Mouse (Mus musculus): ENCODE data around the gene Cntn1.
A peak's percentile ranks its signal among the peaks of the same experiment; 100 is the strongest.

Cntn1 gene

DNA sequence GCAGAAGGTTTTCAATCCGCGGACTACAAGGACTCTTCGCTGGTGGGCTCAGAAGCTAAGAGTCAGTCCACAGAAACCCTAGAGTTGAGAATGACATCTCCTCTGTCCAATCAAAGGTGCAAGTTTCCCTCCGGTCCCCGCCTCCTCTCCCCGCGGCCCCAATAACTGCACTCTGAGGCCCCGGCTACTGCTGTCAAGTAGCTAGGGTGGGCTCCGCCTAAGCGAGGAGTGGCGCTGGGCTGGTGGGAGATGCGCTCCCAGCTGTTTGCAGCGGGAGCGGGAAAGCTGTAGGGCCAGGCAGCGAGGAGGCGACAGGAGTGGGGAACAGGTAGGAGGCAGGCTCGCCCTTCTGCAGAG, at the start of gene Cntn1:
Gene Cntn1 (plus strand): TSS at position 170 of the 357 bp plus-strand sequence.
- peak; percentile 88 for DNase-seq (ENCODE audit: low read depth, low spot score)

DNA sequence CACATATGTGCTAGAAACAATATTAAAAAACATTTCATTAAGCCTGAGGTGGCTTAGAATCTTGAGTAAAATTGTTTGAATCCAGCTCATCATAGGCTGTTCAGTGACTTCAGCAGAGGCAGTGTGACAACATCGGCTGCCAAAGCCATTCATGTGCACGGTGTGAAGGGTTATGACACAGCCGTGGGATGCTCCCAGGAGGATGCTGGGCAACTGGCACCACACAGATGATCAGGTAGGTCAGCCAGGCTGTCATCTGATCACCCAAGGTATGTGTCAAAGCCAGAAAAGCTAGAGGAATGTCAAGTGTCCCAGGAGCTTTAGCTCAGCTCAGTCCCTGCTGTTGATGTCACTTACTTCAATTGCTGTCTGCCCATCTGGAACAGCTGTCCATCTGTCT, 49.5 kb upstream of the Cntn1 start:
- DNase-seq (ENCODE audit: low read depth, low spot score): no peak

DNA sequence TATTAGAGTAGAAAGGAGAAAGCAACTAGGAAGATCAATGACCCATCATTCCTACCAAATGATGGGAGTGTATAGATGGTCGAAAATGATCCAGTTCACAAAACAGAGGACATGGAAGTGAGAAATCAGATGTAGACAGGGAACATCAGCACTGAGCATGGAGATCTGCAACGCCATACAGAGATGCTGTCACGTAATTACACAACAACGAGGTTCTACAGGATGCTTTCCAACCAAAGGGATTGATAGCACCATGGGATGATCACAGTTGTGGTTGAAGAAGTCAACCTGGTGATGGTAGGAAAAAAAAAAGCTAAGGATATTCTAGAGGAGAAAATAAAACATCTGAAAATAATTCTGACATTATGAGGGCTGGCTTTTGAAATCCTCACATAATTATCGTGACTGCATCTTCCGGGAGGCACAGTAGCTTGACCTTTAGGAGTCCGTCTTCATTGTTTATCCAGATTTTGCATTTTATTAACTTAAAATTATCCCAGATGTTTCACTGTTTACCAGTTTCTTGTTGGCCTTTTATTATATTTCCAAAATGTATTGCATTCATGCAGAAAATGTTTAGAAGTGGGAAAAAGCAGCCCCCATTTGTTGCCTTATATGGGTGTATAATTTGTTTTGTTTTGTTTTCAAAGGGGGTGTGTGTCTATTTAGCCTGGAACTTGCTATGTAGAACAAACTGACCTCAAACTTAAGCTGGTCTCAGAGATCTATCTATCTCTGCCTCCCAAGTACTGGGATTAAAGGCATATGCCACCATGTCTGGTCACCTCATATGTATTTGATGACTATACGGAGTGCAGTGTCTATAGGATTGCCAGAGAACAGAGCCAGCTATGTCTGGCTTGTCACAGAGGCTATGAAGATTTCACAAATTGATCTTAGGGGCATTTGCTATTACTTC, 38.5 kb upstream of the Cntn1 start:
- DNase-seq (ENCODE audit: low read depth, low spot score): no peak

DNA sequence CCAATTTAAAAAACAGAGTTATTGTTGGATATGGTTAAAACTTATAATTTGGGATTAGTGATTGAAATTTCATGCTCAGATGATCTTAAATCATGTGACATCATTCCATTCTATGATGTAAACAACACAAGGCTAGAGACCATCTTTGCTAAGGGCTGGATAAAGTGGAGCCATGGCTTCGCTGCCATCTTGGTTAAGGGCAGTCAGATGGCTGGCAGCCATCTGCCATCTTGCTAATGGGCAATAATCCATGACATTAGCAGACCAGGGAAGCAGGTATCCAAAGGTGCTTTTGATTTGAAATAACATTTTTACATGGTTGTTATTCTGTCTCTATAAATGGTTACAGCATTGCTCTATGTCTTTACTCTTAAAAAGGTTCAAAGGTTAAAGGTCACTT, 16.9 kb upstream of the Cntn1 start:
- no peak for DNase-seq (ENCODE audit: low read depth, low spot score)

DNA sequence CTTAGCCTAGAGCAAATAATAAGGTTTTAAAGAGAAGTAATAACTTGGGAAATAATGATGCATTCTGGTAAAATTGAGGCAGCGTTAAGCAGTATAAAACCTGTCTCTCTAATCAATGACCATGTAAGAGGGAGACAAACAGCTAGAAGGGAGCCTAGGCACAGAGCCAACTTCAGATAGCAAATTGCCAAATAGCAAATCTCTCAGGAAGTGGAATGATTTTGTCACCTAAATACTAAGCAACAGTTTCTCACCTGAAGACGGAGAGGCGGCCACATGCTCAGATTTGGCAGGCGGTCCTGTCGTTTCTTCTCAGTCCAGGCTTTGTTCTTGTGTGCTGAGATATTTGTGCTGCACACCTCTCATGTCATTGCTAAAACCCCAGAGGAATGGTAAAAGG, 8.4 kb upstream of the Cntn1 start:
- no peak for DNase-seq (ENCODE audit: low read depth, low spot score)

DNA sequence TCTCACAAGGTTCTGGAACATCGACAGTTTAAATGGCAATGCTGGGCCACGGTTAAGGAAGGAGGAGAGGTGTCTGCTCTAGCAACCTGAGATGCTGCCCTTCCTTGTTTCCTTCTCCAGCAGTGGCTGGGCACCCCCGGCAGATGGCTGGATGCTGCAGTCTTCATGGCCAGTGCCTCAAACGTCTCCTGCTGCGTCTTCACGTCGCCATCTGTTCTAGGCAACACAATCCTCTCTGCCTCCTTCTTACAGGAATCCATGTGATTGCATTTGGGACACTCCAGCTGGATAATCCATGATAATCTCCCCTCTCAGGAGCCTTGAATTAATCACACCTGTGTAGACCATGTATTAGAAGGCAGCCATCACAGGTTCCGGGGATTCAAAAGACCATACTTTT, 4.9 kb upstream of the Cntn1 start:
- DNase-seq (ENCODE audit: low read depth, low spot score): no peak

DNA sequence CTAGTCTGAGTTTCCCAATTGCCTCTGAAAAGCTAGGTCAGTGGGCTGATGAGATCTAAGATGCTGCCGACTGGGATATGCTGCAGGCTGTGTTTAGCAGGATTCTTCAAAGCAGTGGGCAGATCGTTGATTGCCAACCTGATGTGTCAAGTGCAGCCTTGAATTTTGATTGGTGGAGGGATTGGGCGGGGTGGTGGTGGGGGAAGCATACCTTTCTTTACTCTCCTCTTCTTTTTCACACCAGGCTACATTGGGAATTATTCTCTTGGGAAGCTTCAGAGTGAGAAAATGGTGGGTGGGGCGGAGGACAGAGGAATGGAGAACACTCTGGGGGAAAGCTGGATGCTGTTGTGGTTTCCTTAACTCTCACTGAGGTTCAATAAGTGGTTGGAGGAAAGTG, 2.9 kb upstream of the Cntn1 start:
- DNase-seq (ENCODE audit: low read depth, low spot score): no peak

DNA sequence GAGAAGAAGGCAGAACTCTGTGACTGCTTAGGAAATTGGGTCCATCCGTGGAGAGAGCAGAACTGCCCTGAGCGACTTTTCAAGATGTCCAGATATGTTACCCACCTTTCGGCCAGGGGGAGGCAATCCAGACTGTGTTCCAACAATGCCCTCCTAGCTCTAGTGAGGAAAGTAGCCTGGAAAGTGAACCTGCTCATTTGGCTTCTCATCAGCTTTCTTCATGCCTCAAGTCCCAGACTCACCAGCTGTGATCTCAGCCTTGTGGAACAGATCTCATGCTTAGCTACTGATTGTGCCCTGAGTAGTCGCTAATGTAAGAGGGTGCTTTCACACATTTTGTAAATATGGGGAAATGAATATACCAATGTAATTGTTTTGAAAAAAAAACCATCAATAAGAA, 2.4 kb upstream of the Cntn1 start:
- DNase-seq (ENCODE audit: low read depth, low spot score): no peak

DNA sequence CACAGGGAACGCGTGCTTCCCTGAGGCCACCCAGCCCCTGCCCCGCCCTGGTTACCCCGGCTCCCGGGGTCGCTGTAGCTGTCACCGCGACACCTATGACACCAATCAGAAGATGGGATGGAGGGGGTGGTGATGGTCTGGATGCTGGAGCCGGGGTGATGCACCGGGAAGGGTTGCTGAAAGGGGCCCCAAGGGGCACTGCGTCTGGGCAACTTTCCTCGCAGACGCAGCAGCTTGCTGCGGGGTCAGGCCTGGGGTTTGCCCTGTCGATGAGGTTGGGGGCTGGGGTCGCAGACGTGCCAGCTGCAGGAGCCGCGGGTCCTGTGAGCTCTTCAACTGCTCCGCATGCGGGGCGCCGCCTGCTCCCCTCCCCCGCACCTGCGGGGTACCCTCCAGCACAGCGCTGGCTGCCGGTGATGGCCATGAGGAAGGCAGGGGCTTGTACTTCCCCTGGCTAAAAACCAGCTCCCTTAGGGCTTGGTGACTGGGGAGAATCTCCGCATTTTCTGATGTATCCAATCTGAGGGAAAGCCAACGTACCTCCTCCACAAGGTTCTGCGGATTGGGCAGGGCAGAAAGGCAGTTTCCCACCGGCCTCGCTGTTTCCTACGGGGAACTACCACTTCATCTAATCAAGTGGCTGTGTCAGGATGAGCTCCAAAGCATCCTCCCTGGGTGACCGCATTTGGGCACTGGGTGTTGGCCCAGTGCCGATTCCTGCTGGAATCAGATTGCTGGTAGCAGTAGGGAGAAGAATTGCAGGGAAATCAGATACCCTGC, 578 bp downstream of the Cntn1 start:
- DNase-seq (ENCODE audit: low read depth, low spot score): peak; percentile 12

DNA sequence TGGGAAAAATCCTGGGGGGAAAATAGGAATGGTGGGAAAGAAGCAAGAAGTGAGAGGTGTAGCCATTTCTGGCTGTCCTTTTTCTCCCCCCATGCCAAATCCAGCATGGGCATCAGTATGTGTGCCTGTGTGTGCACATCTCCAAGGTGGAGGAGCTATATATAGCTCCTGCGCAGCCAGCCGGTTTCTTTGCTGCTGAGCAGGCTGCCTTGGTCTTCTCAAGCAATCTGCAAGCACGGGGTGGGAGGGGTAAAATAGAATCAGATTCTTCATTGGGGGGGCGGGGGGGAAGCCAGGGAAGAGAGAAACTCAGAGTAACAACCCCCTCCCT, 1.1 kb downstream of the Cntn1 start:
- no peak for DNase-seq (ENCODE audit: low read depth, low spot score)

DNA sequence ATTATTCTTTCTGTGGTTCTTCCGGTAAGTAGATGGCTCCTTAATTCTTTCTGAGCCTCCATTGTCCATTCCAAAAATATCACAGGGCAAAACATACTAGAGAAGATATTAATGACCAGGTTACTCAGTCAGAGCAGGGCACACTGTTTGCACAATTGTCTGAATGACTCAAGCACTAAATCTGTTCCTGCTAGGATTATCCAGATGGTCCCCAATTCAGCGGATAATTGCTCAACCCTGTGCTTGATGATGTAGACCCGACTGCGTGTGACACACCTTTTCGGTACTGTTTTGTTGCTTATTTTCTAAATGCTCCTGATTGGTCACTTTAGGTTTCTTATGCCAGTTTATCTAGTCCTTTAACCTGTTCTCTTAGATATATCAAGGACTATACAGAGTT, 6.6 kb downstream of the Cntn1 start:
- DNase-seq (ENCODE audit: low read depth, low spot score): no peak

DNA sequence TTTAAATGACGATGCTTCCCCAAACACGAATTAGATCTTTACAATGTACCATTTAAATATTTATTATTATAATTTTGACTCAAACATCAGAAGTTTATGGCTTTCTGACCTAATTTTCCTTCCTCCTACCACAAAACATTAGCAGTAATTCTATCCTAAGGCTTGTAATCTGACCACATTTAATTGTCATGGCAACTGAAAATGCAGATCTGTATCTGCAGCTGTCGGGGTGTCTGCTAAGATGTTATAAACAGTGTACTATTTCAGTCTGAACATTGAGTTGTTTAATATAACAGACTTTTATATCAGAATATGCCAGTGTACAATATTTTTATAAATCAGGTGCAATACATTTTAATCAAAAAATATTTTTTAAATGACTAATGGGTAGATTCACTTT, 10.0 kb downstream of the Cntn1 start:
- DNase-seq (ENCODE audit: low read depth, low spot score): no peak

DNA sequence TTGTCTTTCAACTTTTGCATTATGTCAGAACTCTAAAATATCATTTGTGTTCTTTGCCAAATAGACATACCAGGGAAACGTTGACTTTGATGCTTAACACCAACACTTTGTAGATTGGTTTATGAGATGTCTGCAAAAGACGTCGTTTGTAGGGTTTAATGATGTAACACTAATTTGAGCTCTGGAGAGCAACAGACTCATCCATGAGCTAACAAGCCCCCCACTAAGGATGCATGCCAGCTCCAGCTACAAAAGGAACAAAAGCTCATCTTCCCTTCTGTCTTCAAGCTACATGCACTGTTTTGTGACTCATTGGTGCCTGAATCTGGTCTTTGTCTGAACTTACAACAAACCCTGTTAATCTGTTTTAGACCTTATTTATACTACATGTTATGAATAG, 28.5 kb downstream of the Cntn1 start:
- DNase-seq (ENCODE audit: low read depth, low spot score): no peak

DNA sequence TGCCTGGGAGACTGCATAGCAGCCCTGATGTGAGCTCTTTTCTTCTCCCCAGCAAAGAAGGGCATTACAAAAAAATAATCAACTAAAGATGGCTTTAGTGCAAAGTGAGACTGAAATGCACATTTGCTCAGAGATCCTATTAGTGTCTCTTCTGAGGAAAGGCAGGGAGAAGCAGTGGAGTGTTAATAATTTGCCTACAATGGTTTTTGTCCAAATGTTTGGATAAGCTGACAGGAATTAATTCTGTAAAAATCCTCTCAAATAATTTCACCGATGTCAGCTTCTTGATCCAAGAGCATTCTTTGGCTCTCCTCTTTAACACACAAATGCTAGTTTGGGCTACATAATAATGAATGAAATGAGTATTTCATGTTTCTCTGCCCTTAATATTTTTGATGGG, 34.9 kb downstream of the Cntn1 start:
- DNase-seq (ENCODE audit: low read depth, low spot score): no peak

DNA sequence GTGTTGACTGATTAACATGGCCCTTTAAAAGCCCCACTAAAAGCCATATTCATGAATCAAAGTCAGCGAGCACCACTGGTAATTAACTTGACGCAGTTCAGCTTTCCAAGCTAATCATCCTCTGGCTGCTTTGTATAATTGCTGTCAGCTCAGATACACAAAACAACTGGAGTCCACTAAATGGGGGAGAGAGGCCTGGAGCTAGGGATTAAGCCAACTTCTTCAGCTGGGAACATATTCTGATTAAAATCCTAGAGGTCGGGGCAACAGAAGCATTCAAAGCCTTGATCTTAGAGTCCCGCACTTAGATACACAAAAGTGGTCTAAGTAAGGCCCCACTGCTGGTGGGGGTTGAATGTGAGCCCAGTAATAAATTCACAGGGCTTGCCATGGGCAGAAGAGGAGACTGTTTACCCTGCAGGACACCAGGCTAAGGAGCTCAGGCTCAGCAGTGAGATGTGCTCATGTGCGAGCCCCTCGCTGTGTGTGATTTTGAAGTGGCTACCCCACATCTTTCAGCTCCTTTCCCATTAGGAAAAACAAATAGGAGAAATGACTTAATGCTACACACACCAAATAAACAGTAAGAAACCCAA, 36.8 kb downstream of the Cntn1 start:
- no peak for DNase-seq (ENCODE audit: low read depth, low spot score)

DNA sequence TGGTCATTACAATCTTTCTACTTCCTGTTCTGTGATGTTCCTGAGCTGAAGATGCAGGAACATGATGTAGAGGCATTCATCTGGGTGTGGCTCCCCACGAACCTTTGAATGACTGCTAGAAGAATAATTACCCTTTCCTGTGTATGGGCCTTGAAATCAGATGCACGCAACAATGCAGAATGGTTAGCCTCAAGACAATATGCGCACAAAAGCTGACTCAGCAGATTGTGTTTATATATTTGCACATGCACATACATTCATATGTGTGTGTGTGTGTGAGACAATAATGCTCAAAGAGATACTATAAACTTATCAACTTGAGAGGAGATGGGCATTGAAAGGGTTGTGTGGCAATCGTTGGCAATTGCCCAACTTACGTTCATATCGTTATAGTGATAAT, 39.8 kb downstream of the Cntn1 start:
- DNase-seq (ENCODE audit: low read depth, low spot score): no peak

DNA sequence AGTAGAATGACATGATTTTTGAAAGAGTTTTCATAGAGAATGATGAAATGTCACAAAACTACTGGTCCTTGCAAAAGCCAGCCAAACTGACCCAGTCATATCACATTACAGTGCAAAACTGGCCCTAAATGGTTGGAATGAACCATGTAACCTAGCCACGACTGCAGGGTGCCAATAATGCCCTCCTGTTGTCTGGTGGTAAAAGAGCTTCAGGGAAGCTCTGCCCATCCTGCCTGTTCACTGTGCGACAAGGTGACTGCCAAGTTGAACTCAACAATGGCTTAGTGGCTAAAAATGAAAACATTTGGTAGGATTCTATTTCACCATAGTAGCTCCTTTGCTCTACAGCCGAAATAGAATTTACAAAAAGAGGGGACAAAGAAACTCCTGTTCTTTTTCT, 41.1 kb downstream of the Cntn1 start:
- DNase-seq (ENCODE audit: low read depth, low spot score): no peak

DNA sequence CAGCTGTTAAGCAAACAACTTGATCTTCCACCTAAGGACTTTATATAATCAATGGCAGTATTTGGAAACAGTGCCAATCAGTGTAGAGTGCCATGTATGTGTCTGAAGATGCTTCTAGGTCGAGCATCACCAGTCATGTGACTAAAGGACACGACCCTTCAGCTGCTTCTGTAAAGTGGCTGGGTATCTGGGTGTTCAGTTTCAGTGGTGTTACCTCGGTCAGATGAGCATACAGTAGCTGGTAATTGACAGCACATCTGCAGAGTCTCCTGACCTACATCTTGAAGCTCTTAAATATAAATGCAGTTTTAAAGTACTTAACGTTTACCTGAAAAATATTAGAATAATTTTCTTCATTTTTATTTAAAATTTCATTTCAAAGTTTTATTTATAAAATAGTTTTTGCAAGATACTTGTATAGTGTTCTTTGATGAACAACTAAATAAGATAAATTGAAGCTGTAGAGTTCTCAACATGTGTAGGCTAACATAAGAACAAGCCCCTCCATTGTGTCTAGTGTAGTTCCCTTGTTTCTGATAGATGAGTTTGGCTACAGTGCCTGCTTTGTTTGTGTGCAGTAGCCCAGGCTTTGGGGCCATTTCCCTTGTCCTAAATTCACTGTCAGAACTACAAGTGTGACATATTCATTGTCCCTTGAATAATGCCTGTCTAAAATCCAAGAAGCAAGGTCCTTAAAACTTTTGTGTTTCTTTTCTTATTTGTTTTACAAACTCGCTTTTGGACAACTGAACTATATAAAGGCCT, 48.6 kb downstream of the Cntn1 start:
- DNase-seq (ENCODE audit: low read depth, low spot score): no peak

DNA sequence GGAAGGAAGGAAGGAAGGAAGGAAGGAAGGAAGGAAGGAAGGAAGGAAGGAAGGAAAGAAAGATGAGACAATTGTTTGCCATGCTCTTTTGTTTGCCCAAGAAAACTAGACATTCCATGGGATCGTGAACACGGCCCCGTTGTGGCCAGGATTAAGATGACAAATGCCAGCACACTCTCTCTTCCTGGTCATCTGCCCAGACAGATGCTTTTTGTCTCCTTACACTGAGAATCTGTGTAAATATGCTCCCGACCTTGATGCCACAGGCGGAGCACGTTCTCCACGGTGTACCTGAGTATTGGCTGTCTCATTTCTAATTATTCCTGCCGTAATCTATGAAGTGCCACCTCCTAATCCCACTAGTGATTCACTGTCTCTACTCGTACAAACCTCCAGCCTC, 51.0 kb downstream of the Cntn1 start:
- DNase-seq (ENCODE audit: low read depth, low spot score): no peak

DNA sequence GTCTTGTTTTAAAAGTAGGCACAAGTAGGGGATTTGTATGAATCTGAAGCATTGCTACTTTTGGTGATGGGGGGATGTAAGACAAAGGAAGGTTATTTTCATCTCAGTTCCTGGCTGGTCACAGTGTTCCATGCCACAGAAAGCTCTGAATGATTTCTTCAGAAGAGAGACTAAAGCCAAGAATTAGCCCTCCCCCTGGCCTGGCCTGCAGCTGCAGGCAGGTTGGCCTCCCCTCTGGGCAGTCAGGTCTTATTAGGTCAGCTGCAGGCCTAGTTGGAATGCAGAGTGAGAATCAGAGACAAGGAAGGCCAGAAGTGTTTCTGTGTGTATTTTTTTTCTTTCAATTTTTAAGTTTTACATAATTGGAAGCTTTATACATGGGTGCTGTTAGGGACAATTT, 61.5 kb downstream of the Cntn1 start:
- peak; percentile 13 for DNase-seq (ENCODE audit: low read depth, low spot score)

DNA sequence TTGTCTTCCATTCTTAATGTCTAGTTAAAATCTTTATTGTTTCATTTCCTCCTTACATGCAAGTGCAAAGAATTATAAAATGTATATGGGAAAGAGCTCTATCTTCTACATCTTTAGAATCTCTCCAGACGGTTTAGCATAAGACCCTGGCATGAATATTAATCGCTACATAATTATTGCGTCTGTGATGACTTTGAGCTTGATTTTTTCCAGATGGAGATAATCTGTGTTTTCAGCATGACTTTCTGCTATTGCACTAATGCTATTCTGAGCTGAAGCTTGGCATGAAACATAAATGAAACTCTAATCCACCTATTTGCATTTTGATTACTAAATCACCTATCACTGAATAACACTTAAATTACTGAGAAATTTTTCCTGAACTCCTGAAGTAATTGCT, 82.0 kb downstream of the Cntn1 start:
- DNase-seq (ENCODE audit: low read depth, low spot score): no peak

DNA sequence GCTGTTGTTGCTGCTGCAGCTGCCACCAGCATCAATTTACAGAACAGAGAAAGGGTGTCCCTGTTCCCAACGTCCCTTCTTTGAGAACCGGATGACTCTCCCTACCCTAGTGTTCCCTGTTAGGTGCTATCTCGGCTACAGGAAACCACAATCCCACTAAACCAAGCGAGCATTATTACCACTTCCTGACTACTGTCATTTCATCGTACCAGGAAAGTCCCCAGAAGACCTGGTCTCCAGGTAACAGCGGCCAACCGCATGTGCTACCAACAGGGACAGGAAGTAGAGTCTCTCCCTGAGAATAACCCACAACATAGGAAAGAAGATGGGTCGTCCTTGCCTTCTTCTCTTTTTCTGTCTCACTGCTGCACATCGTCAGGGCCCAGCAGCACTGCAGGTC, 83.3 kb downstream of the Cntn1 start:
- no peak for DNase-seq (ENCODE audit: low read depth, low spot score)
